Mouse (Mus musculus) olfactory bulb, adult 2 months (tissue): ENCODE results near the gene Alkbh2. TPM values are rescaled to one million over a fixed set of nuclear protein-coding genes. Genes with fewer than 3 reads are reported as not detected.

ENCODE experiments used
- H3K27ac ChIP-seq: fragments of 200-500 bp; 2 replicates; pipeline ENCODE4 v1.5.1; 2012; ENCODE audit warnings: low read depth, low read length; ENCODE audit not compliant: insufficient read depth
- H3K4me1 ChIP-seq: fragments of 200-500 bp; 2 replicates; pipeline ENCODE4 v1.6.1; 2012; ENCODE audit warnings: low read length; ENCODE audit not compliant: control insufficient read depth, insufficient read depth
- H3K4me3 ChIP-seq: fragments of 200-500 bp; 2 replicates; pipeline ENCODE4 v1.5.1; 2012; ENCODE audit warnings: mild to moderate bottlenecking, low read depth, low read length, moderate library complexity; ENCODE audit not compliant: insufficient read depth
- CTCF ChIP-seq: fragments of 200-500 bp; IDR thresholded peaks from 2 replicates; pipeline ENCODE4 v1.5.1; 2012; ENCODE audit warnings: low read depth, mild to moderate bottlenecking, low read length, moderate library complexity; ENCODE audit not compliant: insufficient read depth
- POLR2A ChIP-seq: fragments of 200-500 bp; IDR thresholded peaks from 2 replicates; pipeline ENCODE4 v1.6.1; 2012; ENCODE audit warnings: mild to moderate bottlenecking, low read depth, low read length, moderate library complexity; ENCODE audit not compliant: insufficient read depth
- WGBS: fragments of 180-500 bp; shearing (Covaris S2); methylation state at CpG from one replicate; pipeline ENCODE4 v1.1.7; 2018; 5-methylcytosine and 5-hydroxymethylcytosine counted together
- polyA plus RNA-seq: library from polyadenylated mRNA; stranded (reverse); fragments of >200 nt; gene quantifications from 2 replicates; pipeline ENCODE4 v1.2.4, GENCODE M21; 2012; ENCODE audit warnings: low replicate concordance; ENCODE audit not compliant: missing spikeins, insufficient read depth, insufficient read length

Alkbh2 gene
- not detected in 2 replicates for polyA plus RNA-seq

DNA sequence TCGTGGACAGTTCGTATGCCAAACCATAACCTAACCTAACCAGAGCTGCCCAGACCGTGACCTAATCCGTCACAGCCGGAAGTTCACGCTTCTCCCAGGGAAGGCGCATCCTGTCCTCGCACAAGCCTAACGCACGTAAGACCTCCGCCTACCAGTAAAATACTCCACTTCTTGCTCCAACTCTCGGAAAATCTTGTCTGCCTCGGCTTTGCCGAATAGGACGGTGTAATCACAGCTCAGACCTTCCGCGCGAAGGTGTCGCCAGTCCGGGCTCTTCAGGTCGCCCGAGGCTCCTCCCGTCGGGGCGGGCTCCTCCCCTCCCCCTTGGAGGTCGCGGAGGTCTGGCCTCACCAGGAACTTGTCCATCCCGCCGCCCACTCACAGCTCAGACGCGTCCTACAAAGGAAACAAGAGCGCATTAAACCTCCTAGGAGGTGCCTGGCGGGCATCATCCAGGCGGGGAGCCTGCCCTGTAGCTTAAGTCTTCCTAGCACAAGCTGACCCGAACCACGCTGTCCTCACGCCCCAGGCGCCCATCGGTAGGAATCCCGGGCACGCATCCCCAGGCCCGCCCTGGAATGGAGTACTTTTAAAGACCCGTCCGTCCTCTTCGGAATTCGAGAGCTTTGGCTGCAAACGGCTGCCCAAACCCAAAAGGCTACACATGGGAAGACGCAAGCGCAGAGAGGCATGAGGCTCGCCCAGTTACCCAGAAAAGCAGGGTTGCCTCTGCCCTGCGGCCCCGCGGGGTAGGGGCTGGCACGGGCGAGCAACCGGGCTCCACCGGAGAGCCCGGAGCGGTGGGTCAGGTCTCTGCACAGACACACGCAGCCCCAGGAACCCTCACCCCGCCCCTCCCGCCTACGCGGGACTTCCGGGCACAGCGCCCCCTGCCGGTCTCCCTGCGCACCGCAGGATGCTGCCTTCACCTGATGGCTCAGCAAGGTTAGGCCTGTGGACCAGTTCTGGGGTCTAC is at the start of gene Alkbh2:
Gene Alkbh2, minus strand, starts transcription at position 845 of the 976 bp plus-strand sequence.
- TF ChIP-seq CTCF (peak; percentile 99), POLR2A (peak; percentile 69)
- 0 out of 2 replicates have a peak within 1 kb of the TSS, but pooled peaks have one; percentile 16 for H3K27ac ChIP-seq
- peak within 1 kb of the TSS; percentile 73 for H3K4me3 ChIP-seq
- peaks cover 19% of the 10 kb centered on the region; the same call in 1 of the 2 replicates for H3K4me1 ChIP-seq
- WGBS, result under 1% methylated on average over 69 of the region's 69 CpGs

DNA sequence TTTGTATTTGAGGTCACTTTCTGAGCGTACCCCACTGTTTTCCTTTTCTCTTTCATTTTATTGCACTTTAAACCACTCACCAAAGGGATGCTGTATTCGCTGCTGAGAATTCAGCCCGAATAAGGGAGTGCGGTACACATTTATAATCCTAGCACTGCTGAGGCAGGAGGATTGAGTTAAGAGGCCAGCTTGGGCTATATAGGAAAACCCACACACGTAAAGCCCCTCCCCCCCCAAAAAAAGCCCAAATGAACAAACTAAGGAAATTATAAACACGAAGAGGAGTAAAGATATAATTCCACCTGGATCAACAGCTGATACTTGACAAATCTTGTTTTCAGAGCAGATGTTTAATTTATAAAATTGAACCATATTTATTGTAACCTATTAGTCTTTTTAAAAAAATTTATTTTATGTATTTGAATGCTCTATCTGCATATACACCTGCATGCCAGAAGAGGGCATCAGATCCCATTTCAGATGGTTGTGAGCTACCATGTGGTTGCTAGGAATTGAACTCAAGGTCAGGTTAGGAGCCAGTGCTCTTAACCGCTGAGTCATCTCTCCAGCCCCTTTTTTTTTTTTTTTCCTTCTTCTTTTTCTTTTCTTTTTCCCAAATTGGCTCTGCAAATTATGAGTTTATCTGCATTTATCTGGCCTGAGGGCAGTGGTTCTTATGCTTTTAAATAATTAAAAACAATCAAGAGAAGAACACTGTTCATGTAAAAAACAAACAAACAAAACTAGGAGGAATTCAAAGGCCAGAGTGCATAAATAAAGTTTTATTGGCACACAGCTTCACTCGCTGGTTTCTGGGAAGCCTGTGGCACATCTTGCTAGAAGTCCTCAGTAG is 48.8 kb upstream of the Alkbh2 start:
- H3K4me1 ChIP-seq, result peaks cover 15% of the 10 kb centered on the region
- no peak for TF ChIP-seq CTCF
- TF ChIP-seq POLR2A, result no peak
- 72% methylated on average over 8 of the region's 8 CpGs for WGBS
- H3K27ac ChIP-seq, result 0 out of 2 replicates have a peak overlapping the region, but pooled peaks have one; percentile 29
- no peak overlapping the region for H3K4me3 ChIP-seq

DNA sequence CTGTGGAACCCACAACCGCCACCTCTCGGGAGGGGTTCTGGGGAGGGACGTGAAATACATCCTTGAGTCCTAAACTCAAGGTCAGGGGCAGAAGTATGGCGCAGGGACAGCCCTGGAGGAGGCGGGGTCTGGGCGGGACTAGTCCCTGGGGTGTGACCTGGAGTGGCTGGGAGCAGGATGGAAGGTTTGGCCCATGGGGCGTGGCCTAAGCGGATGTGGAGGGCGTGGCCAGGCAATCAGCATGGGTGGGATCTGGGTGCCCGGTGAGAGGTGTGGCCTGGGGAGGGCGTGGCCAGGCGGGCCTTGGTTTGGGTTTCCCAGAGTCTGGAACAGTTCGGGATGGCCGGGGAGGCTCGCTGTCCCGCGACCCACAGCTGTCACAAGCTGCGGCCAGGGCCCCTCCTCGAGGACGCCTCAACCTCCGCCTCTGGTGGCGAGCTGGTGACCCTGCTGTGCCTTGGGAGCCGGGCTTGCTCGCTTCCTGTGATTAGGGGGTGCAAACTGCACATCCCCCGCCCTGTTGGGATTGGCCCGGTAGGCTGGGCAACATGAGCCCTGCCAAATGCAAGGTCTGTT is 47.7 kb upstream of the Alkbh2 start:
- TF ChIP-seq CTCF (no peak), POLR2A (0 out of 2 replicates have a peak, but pooled peaks have one; percentile 19)
- Histone ChIP-seq H3K4me1 (peaks cover 15% of the 10 kb centered on the region), H3K27ac (0 out of 2 replicates have a peak overlapping the region, but pooled peaks have one; percentile 29), H3K4me3 (peak overlapping the region; percentile 52)
- 3% methylated on average over 26 of the region's 26 CpGs for WGBS

GRCm38 (mm10) chr5:114174639-114175038 is 46.6 kb upstream of the Alkbh2 start:
- Histone ChIP-seq H3K4me1 (peaks cover 15% of the 10 kb centered on the region), H3K4me3 (no peak overlapping the region), H3K27ac (no peak overlapping the region)
- 19% methylated on average over 16 of the region's 16 CpGs for WGBS
- TF ChIP-seq POLR2A, result no peak

DNA sequence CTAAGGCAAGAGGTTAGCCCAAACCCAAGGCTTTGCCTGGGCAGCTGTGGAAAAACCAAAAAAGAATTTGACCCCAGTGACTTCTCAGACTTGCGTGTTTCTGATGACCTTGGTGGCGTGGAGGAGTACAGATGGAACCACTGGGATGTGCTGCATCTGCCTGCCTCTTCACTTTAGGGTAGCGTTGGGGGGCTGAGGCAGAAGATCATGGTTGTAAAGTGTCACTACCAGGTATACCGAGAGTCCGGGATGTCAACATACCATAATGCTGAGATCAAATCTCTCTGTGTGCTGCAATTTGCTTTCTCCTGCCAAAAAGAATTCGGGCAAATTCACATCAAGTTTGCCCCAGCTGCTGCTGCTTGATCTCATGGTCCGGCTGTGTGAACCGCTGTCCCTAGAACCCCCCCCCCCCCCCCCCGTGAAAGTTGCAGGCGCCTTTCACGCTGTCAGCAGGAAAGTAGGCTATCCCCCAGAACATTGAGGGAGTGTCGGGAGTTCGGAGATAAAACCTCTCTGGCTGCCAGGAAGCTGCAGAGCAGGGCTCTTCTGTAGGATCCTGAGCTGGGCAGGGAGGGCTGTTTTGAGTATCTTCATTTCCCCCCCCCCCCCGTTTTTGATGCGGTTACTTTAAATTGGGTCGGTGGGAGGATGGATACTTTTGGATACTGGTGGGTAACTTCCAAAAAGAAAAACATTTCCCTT is 46.0 kb upstream of the Alkbh2 start:
- WGBS, result 27% methylated on average over 16 of the region's 16 CpGs
- Histone ChIP-seq H3K4me3 (no peak overlapping the region), H3K4me1 (peaks cover 15% of the 10 kb centered on the region), H3K27ac (no peak overlapping the region)
- TF ChIP-seq CTCF (no peak), POLR2A (no peak)

DNA sequence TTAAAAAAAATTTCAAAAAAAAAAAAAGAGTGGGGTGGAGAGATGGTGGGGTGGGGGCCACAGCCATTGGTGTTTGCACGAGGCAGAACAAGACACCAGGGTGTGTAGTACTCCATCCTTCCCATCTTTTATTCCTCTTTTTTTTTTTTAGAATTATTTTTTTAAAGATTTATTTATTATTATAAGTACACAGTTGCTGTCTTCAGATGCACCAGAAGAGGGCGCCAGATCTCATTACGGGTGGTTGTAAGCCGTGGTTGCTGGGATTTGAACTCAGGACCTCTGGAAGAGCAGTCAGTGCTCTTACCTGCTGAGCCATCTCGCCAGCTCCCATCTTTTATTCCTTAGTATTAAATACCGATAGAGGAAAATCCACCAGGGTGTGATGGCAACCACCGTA is 45.4 kb upstream of the Alkbh2 start:
- peaks cover 15% of the 10 kb centered on the region for H3K4me1 ChIP-seq
- TF ChIP-seq CTCF, result no peak
- no peak for TF ChIP-seq POLR2A
- WGBS, result 79% methylated on average over 7 of the region's 7 CpGs

GRCm38 (mm10) chr5:114172936-114173335 is 44.9 kb upstream of the Alkbh2 start:
- H3K4me1 ChIP-seq, result peaks cover 15% of the 10 kb centered on the region
- H3K4me3 ChIP-seq, result no peak overlapping the region
- TF ChIP-seq CTCF (no peak), POLR2A (no peak)
- WGBS, result 97% methylated on average over 3 of the region's 3 CpGs
- H3K27ac ChIP-seq, result no peak overlapping the region

More for the DNA sequence above, 45.4 kb upstream of the Alkbh2 start:
- Histone ChIP-seq H3K27ac (no peak overlapping the region), H3K4me3 (no peak overlapping the region)

- TF ChIP-seq POLR2A (no peak), CTCF (no peak)
- Histone ChIP-seq H3K4me1 (peaks cover 5% of the 10 kb centered on the region), H3K4me3 (no peak overlapping the region), H3K27ac (no peak overlapping the region)
- WGBS, result 90% methylated on average over 7 of the region's 7 CpGs
Observed at GRCm38 (mm10) chr5:114170345-114170744, 42.3 kb upstream of the Alkbh2 start.
